Mouse (Mus musculus) hindbrain, embryonic 11.5 days (tissue): Measurements from ENCODE around the gene Ajuba. TPM values are rescaled to one million over a fixed set of nuclear protein-coding genes. Genes with fewer than 3 reads are reported as not detected.

Experiments
- ATAC-seq: fragments of 200-750 bp; cut with Nextera tagmentation; 2 replicates; pipeline ENCODE4 v1.8.0; 2017; ENCODE audit warnings: mild to moderate bottlenecking, moderate TSS enrichment, moderate library complexity; ENCODE audit not compliant: low FRiP score
- DNase-seq: peaks from one replicate; pipeline ENCODE4 v3.0.0-alpha.2; 2015; ENCODE audit warnings: low spot score
- H3K27ac ChIP-seq: fragments of 300-500 bp; sonication (generic); 2 replicates; pipeline ENCODE4 v1.5.1; 2014; ENCODE audit warnings: mild to moderate bottlenecking, low read depth, low read length
- H3K27me3 ChIP-seq: fragments of 300-500 bp; sonication (generic); 2 replicates; pipeline ENCODE4 v1.6.1; 2014; ENCODE audit warnings: mild to moderate bottlenecking, low read length, moderate library complexity, mixed read lengths; ENCODE audit not compliant: control insufficient read depth, insufficient read depth
- H3K36me3 ChIP-seq: fragments of 300-500 bp; sonication (generic); 2 replicates; pipeline ENCODE4 v1.6.1; 2014; ENCODE audit warnings: mild to moderate bottlenecking, low read length, moderate library complexity, mixed read lengths; ENCODE audit not compliant: control insufficient read depth, insufficient read depth
- H3K4me1 ChIP-seq: fragments of 300-500 bp; sonication (generic); replicated peaks from 2 replicates; pipeline ENCODE4 v1.6.1; 2014; ENCODE audit warnings: low read length, mixed read lengths; ENCODE audit not compliant: control insufficient read depth, insufficient read depth
- H3K4me2 ChIP-seq: fragments of 300-500 bp; sonication (generic); replicated peaks from 2 replicates; pipeline ENCODE4 v1.6.1; 2014; ENCODE audit warnings: mild to moderate bottlenecking, low read depth, low read length
- H3K4me3 ChIP-seq: fragments of 300-500 bp; sonication (generic); 2 replicates; pipeline ENCODE4 v1.5.1; 2014; ENCODE audit warnings: low read depth, low read length
- H3K9ac ChIP-seq: fragments of 300-500 bp; sonication (generic); 2 replicates; pipeline ENCODE4 v1.6.1; 2014; ENCODE audit warnings: low read depth, low read length
- H3K9me3 ChIP-seq: fragments of 300-500 bp; sonication (generic); 2 replicates; pipeline ENCODE4 v1.6.1; 2016; ENCODE audit warnings: low read length; ENCODE audit not compliant: control insufficient read depth
- WGBS: fragments of 180-500 bp; shearing (Covaris S2); extraction: QIAGEN DNeasy Blood & Tissue Kit; methylation state at CpG from one replicate; pipeline ENCODE4 v1.1.7; 2014; 5-methylcytosine and 5-hydroxymethylcytosine counted together
- polyA plus RNA-seq: library from polyadenylated mRNA; unstranded; fragments of >200 nt; fragmentation: Nextera tagmentation; extraction: Ambion mirVana; gene quantifications from 2 replicates; pipeline ENCODE4 v1.2.1, GENCODE M21; 2014

The Ajuba gene
- polyA plus RNA-seq, 1 experiment from 2014 or later = 29.4 TPM

GRCm38 (mm10) chr14:54597084-54597483, 19.7 kb upstream of the Ajuba start:
- Histone ChIP-seq H3K36me3 (peaks cover 2% of the 10 kb centered on the region; the same call in 1 of the 2 replicates), H3K4me2 (no peak overlapping the region), H3K9ac (no peak overlapping the region), H3K27me3 (no peaks in the 10 kb centered on the region), H3K9me3 (no peaks in the 10 kb centered on the region), H3K4me3 (no peak overlapping the region), H3K27ac (no peak overlapping the region), H3K4me1 (no peaks in the 10 kb centered on the region)
- DNase-seq (no peak), ATAC-seq (no peak)
- 81% methylated on average over 7 of the region's 7 CpGs for WGBS

DNA sequence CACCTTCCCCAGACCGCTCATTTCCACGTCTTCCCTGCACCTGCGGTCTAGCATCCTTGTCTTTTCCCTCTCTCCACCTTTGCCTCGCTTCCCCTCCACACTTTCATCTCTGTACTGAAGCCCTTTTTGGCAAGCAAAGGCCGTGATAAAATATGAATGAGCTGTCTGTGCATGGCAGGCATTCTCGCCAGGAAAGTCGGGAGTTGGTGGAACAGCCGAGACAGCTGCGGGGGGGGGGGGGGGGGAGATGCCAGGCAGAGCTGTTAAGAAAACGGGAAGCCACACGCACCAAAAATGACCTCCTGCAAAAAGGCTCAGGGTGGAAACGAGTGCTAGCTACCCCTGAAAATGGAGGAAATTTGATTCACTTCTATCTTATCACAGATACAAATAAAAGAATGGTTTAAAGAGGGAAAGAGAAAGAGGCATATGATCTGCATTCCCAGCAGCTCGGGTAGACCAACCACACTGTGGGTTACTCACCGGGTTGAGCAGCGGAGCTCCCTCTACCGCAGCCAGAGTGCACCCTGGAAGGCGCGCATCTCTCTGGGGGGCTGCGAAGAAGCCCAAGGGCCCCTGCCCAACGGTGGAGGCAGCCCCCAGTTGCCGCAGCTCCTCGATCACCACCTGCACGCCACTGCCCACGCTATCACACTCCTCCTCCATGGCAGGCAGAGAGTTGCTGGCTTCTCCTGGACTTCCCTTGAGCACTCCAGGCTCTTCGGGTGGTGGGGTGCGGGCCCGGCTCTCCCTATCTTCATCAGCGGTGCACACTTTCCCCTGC, 17.5 kb upstream of the Ajuba start:
- Histone ChIP-seq H3K4me1 (no peaks in the 10 kb centered on the region), H3K9me3 (no peaks in the 10 kb centered on the region), H3K27ac (no peak overlapping the region), H3K9ac (no peak overlapping the region), H3K4me3 (no peak overlapping the region), H3K36me3 (peaks cover 2% of the 10 kb centered on the region; the same call in 1 of the 2 replicates), H3K27me3 (no peaks in the 10 kb centered on the region), H3K4me2 (no peak overlapping the region)
- 68% methylated on average over 27 of the region's 28 CpGs for WGBS
- DNase-seq = no peak
- ATAC-seq = no peak

GRCm38 (mm10) chr14:54594055-54594454, 16.7 kb upstream of the Ajuba start:
- Histone ChIP-seq H3K9me3 (no peaks in the 10 kb centered on the region), H3K9ac (no peak overlapping the region), H3K4me1 (no peaks in the 10 kb centered on the region), H3K36me3 (peaks cover 2% of the 10 kb centered on the region; the same call in 1 of the 2 replicates), H3K27ac (no peak overlapping the region), H3K4me3 (no peak overlapping the region), H3K27me3 (no peaks in the 10 kb centered on the region), H3K4me2 (no peak overlapping the region)
- ATAC-seq = no peak
- 94% methylated on average over 3 of the region's 3 CpGs for WGBS
- peak; percentile 25 for DNase-seq

- H3K4me1 ChIP-seq = no peaks in the 10 kb centered on the region
- H3K36me3 ChIP-seq = peaks cover 2% of the 10 kb centered on the region; the same call in 1 of the 2 replicates
- no peak overlapping the region for H3K9ac ChIP-seq
- no peak overlapping the region for H3K4me3 ChIP-seq
- H3K27me3 ChIP-seq = no peaks in the 10 kb centered on the region
- WGBS = 80% methylated on average over 10 of the region's 10 CpGs
- no peak overlapping the region for H3K4me2 ChIP-seq
- ATAC-seq (no peak), DNase-seq (no peak)
- H3K27ac ChIP-seq = no peak overlapping the region; the same call in 1 of the 2 replicates
- H3K9me3 ChIP-seq = no peaks in the 10 kb centered on the region
Observed at GRCm38 (mm10) chr14:54592319-54592934, 15.1 kb upstream of the Ajuba start.

DNA sequence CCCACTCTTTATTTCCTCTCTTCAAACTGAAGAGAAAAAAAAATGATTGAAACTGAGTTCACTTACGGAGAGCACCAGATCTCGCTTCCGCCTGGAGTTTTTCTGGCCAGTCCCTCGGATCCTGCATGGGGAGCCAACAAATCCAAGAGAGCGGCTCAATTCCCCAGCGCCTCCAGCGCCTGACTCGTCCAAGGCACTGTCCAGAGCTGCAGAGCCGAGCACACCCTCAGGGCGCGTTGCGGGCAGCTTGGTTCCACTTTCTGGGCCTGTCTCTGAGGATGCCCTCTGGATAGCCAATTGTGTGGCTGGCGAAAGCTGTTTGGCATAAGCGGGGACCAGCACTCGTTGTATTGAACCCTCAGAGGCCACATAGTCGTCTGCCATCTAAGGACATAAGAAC, 13.7 kb upstream of the Ajuba start:
- DNase-seq = no peak
- H3K4me1 ChIP-seq = no peaks in the 10 kb centered on the region
- 90% methylated on average over 16 of the region's 16 CpGs for WGBS
- no peak overlapping the region for H3K27ac ChIP-seq
- ATAC-seq = no peak
- no peaks in the 10 kb centered on the region for H3K9me3 ChIP-seq
- no peak overlapping the region for H3K4me3 ChIP-seq
- no peak overlapping the region for H3K4me2 ChIP-seq
- peaks cover 2% of the 10 kb centered on the region; the same call in 1 of the 2 replicates for H3K36me3 ChIP-seq
- H3K9ac ChIP-seq = no peak overlapping the region
- H3K27me3 ChIP-seq = no peaks in the 10 kb centered on the region

- ATAC-seq (peak; percentile 35; the same call in 1 of the 2 replicates), DNase-seq (peak; percentile 81)
- Histone ChIP-seq H3K4me1 (no peaks in the 10 kb centered on the region), H3K27me3 (no peaks in the 10 kb centered on the region), H3K9ac (no peak overlapping the region), H3K27ac (no peak overlapping the region), H3K4me3 (no peak overlapping the region), H3K4me2 (no peak overlapping the region), H3K9me3 (no peaks in the 10 kb centered on the region), H3K36me3 (0 out of 2 replicates have a peak, but pooled peaks cover 3% of the 10 kb centered on the region)
- WGBS = 45% methylated on average over 7 of the region's 7 CpGs
Observed at GRCm38 (mm10) chr14:54583681-54584338, 6.5 kb upstream of the Ajuba start.

DNA sequence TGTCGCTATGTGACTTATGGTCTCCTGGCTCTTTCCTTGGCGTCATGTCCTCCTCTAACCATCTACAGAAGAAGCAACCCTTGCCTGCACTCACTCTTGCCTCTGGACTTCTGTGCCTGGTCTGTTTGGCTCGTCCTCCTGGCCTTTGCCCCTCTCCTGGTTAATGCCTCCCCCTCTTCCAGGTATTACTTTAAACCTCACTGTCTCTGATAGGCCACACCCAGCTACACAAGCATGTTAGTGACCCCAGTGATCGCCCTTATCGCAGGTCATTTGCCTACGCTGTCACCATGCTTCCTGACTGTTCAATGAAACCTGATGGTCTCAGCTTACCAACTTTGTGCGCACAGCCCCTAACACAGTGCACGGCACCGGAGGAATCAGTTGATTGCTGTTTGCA, 5.2 kb upstream of the Ajuba start:
- Histone ChIP-seq H3K4me3 (no peak overlapping the region), H3K9me3 (no peaks in the 10 kb centered on the region), H3K9ac (no peak overlapping the region), H3K4me1 (no peaks in the 10 kb centered on the region), H3K27me3 (no peaks in the 10 kb centered on the region), H3K4me2 (no peak overlapping the region), H3K36me3 (0 out of 2 replicates have a peak, but pooled peaks cover 3% of the 10 kb centered on the region), H3K27ac (no peak overlapping the region)
- no peak for ATAC-seq
- WGBS = 91% methylated on average over 9 of the region's 9 CpGs
- DNase-seq = no peak

DNA sequence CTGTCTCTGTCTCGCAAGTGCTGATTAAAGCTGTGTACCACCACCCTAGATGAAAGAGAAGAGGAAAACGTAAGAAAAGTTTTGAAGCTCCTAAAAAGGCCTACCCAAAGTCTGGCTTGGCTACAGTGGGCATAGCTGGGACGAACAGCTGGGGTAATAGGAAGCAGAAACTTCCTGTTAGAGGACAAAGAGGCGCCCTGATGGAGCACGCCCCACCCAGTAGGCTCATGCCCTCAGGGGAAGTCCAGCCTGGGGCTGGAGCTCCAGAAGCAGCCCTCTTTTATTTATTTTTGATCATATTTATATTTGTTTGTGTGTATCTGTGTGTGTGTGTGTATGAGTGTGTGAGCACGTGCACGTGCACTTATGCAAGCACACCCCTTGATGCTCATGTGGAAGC, 2.3 kb upstream of the Ajuba start:
- H3K4me1 ChIP-seq = peaks cover 4% of the 10 kb centered on the region; the same call in 1 of the 2 replicates
- H3K4me2 ChIP-seq = no peak overlapping the region
- no peak overlapping the region for H3K4me3 ChIP-seq
- H3K27me3 ChIP-seq = 0 out of 2 replicates have a peak, but pooled peaks cover 2% of the 10 kb centered on the region
- DNase-seq (no peak), ATAC-seq (no peak)
- H3K27ac ChIP-seq = no peak overlapping the region
- H3K9ac ChIP-seq = no peak overlapping the region
- no peaks in the 10 kb centered on the region for H3K9me3 ChIP-seq
- WGBS = 85% methylated on average over 7 of the region's 7 CpGs
- H3K36me3 ChIP-seq = 0 out of 2 replicates have a peak, but pooled peaks cover 3% of the 10 kb centered on the region
